24 mouse cellular contexts compared by ENCODE assay signal in the genomic region with DNA sequence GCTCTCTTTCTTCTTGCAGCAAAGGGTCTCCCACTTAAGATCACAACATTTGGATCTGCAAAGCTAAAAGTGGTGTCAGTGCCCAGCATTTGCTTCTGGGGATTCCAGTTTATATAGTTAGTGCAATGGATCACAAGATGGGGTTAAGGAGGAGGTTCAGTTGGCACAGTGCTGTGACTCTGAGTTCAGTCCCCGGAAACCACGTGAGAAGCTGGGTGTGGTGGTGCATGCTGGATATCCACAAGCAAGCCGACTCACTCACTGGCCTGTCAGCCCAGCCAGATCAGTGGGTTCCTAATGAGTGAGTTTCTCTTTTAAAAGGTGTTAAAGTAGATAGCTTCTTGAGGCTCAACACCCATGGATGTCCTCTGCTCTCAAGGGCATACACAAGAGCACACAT.
"Had no signal": no experiment of that assay in that cellular context is flagged by ENCODE, and none has a peak within 500 bp of the region (broad histone marks: within the 10 kb centered on the region; RNA-seq: fewer than 3 reads in every experiment).

No protein-coding gene starts in this region.

- H3K9ac ChIP-seq: liver, embryonic 15.5 days; liver, postnatal 0 days; lung, embryonic 15.5 days; midbrain, embryonic 12.5 days; neural tube, embryonic 13.5 days; neural tube, embryonic 15.5 days; stomach, embryonic 15.5 days had no signal

- H3K4me1 ChIP-seq: liver, embryonic 15.5 days; lung, embryonic 15.5 days; midbrain, embryonic 10.5 days; midbrain, embryonic 12.5 days; neural tube, embryonic 13.5 days; neural tube, embryonic 15.5 days; stomach, embryonic 15.5 days had no signal

- H3K27ac ChIP-seq: liver, embryonic 15.5 days; lung, embryonic 15.5 days; macrophage; midbrain, embryonic 10.5 days; midbrain, embryonic 12.5 days; neural tube, embryonic 13.5 days; neural tube, embryonic 15.5 days; stomach, embryonic 15.5 days; stomach, postnatal 0 days had no signal

- H3K9me3 ChIP-seq: liver, embryonic 15.5 days; lung, embryonic 15.5 days; megakaryocyte, embryonic 14.5 days; midbrain, embryonic 10.5 days; midbrain, embryonic 12.5 days; neural tube, embryonic 13.5 days; neural tube, embryonic 15.5 days; stomach, embryonic 15.5 days had no signal

- H3K4me3 ChIP-seq: liver, embryonic 15.5 days; lung, embryonic 15.5 days; megakaryocyte, embryonic 14.5 days; midbrain, embryonic 10.5 days; midbrain, embryonic 12.5 days; myocyte; neural tube, embryonic 13.5 days; neural tube, embryonic 15.5 days; stomach, embryonic 15.5 days had no signal

- H3K36me3 ChIP-seq: liver, embryonic 15.5 days; lung, embryonic 15.5 days; midbrain, embryonic 10.5 days; midbrain, embryonic 12.5 days; neural tube, embryonic 13.5 days; neural tube, embryonic 15.5 days; stomach, embryonic 15.5 days had no signal

- DNase-seq: liver, postnatal 0 days; lung, adult 2 months; lung, postnatal 14 days; lung, postnatal 36 days; midbrain, embryonic 14.5 days; retina, postnatal 1 day; right cerebral cortex, adult 18-20 months; right cerebral cortex, postnatal 25 days; right cerebral cortex, postnatal 4 days; spleen, adult 18-20 months; thymus, adult 2 months; thymus, postnatal 14 days; thymus, postnatal 36 days had no signal
